Mouse (Mus musculus): Measurements from ENCODE around the gene Emc10.

The Emc10 gene

DNA sequence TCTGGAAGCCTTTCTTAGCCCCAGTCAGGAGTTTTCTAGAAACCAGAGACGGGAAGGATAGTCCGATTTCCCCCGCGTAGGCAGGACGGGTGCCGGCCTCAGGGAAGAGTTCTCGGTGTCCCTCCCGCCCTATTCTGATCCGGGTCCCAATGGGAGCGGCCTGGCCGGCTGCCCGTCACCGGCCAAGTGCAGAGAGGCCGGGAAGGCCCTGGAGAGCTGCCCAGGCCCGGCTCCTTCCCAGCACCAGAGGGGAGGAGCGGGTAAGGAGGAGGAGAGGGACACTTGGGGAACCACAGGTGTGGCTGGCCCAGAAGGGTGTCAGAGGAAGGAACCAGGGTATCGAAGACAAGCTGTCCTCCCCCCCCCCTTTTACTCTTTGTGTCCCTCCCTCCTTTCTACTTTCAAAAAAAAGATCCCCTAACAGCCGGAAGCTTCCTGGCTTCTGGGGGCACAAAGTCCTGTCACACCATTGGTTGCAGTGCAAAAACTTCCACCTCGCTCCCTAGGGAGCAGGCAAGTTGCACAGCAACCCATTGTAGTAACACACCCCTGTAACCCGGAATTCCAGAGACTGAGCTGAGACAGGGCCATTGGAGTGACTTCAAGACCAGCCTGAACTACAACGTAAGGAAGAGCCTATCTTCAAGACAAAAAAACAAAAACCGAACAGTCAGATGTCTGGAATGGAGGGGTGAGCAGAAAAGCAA, 28.9 kb upstream of the Emc10 start:
- DNase-seq (ENCODE audit: low read depth): no peak

DNA sequence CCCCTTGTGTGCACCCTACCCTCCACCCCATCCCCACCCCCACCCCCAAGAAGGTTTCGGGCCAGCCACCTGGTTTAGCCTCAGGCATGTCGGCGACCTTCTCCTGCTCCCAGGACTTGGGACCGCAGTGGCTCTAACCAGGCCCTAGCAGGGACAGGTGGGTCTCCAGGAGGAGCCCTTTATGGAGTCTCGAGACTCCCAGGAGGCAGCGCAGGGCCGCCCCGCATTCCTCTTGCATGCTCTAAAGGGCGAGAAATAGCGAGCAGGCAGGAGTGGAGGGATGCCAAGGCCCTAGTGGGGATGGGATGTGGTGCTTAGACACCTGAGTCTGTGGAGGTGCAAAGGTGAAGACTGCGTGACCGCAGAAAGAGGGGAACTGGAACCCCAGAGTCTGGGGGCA, 28.2 kb upstream of the Emc10 start, which contains the start of gene Mybpc2:
Mybpc2 (minus strand) TSS at position 155 of the 400 bp plus-strand sequence.
- DNase-seq (ENCODE audit: low read depth): no peak

DNA sequence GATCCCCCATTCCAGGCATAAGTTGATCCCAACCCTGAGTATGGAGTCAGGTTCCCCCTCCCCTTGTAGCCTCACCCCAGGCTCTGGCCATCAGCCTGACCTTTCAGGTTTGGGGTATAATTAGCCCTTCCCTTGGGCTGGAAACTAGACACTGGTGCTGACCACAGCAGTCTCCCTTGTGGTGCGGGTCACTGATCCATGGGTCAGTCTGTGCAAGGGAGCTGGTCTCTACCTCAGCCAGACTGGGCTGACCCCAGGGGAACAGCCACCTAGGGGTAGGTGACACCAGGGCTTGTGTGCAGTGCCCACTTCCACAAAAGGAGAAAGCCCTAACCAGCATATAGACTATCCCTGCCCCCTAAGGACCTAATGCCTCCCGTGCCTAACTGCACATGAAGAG, 26.7 kb upstream of the Emc10 start:
- DNase-seq (ENCODE audit: low read depth): no peak

DNA sequence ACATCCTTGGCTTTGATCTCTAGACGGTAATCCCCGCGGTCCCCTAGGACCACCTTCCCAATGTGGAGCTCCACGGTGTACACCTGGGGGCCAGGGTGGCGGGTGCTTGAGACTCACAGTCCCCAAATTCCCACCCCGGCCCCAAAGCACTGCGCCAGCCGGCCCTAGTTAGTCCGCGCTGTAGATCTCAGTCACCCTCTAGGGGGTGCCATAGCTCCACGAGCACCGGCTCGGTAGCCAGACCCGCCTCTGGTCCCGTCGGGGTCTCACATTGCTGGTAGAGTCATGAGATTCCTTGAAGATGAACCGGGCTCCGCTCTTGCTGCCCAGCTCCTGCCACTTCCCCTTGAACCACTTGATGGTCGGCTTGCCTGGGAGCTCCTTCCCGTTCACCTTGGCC, 25.4 kb upstream of the Emc10 start:
- peak; percentile 60 for DNase-seq (ENCODE audit: low read depth)

DNA sequence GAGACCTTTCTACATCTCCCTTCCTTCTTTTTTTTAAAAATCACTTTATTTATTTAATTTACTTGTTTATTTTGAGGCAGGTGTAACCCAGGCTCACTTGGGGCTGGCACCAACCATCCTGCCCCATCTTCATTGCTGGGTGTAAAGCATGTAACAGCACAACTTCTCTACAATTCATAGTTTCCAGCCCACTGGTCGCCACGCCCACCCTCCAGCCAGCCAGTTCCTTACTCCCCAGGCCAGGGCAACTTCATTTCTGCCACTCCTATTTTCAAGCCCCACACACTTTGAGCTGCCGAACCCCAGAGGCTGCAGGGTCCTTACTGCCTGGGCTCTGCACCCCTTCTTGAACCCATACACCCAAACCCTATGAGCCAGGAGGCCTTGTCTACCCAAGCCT, 24.7 kb upstream of the Emc10 start:
- DNase-seq (ENCODE audit: low read depth): no peak

DNA sequence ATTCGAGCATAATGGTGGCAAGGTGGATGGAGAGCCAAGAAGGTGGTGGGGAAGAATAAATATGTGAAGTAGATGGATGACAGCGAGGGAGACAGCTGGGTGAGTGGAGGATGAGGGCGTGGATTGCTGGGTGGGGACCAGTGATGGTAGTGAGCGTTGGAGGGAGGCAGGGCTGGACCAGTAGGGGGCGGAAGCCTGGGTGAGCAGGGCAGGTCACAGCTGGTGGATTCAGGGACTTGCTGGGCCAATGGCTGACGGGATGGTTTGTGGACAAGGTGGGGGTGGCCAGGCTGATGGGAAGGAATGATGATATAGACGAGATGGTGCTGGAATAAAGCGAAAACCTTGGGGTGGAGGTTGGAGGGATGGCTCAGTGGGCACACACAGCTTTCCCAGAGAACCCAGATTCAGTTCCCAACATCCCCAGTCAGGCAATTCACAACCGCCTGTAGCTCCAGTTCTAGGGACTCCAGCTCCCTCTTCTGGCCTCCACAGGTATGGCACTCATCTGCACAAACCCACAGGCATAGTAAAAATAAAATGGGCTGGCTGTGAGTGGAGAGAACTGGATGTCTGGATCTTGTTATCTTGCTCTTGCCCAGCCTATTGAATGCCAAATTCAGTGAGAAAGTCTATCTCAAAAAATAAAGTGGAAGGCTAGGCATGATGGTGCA, 23.0 kb upstream of the Emc10 start:
- peak; percentile 43 for DNase-seq (ENCODE audit: low read depth)

DNA sequence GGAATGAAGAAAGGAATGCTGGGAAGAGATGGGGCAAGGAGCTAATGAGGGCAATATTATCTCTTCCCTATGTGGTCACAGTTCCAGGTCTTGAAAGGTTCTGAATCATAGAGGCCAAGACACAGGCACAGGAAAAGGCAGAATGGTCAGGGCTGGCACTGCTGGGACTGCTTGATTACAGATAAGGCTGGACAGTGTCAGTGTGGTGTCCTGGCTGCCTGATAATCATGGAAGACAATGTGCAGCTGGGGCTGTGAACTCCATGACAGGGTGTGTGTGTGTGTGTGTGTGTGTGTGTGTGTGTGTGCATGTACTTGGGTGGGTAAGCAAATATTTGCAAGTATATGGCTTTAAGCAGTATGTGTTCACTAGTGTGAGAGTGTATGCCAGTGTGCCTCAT, 11.2 kb upstream of the Emc10 start:
- DNase-seq (ENCODE audit: low read depth): no peak

DNA sequence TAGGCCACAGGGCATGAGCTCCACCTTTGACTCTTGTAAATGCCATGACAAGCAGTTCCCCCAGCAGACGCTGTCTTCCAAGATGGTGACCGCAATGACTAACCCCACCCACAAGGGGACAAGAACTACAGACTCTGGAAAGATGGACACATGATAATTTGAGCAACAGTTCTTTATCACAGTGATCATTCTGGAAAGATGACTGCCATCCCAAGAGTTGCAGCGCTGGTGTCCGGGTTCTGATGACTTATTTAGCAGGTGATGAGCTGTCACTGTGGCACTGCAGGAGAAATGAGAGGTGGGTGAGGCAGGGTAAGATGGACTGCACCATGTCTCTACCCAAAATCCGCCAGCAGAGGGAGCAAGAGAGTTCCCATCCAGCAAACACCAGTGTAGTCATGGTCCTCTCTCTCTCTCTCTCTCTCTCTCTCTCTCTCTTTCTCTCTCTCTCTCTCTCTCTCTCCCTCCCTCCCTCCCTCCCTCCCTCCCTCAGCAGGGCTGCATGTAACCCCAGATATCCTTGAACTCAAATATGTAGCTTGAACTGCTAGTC, 5.3 kb upstream of the Emc10 start:
- peak; percentile 89 for DNase-seq (ENCODE audit: low read depth)

DNA sequence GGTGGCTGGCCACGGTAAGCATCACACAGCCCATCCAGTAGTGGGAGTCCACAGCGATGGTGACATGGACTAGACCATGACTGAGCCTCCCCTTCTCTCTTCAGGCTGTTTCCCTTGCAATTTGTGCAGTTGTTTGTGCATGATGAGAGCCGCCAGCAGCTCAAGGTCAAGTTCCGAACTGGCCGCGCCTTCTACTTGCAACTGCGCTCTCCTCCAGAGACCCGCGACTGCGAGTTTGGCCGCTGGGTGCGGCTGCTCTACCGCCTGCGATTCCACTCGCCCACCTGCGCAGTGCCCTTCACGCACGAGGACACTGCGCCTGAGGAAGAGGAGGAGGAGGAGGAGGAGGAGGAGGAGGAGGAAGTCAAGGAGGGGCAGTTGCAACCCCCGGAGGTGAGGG, 3.7 kb upstream of the Emc10 start:
- DNase-seq (ENCODE audit: low read depth): no peak

DNA sequence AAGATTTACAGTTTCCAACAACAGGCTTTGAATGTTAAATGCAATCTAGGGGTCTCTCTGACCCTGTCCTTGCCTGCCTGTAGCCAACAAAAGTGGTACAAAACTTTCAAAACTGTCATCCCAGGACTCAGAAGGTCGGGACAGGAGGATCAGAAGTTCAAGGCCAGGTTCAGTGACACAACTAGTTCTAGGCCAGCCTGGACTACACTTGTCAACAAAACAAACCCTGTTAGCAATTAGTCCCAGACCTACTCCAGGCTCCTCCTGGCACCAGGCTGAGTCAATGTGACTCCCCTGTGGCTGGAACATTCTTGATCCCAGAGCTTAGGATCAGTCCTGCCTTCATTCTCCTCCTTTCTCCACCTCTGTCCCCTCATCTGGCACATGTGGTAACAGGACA, 2.6 kb upstream of the Emc10 start:
- no peak for DNase-seq (ENCODE audit: low read depth)

DNA sequence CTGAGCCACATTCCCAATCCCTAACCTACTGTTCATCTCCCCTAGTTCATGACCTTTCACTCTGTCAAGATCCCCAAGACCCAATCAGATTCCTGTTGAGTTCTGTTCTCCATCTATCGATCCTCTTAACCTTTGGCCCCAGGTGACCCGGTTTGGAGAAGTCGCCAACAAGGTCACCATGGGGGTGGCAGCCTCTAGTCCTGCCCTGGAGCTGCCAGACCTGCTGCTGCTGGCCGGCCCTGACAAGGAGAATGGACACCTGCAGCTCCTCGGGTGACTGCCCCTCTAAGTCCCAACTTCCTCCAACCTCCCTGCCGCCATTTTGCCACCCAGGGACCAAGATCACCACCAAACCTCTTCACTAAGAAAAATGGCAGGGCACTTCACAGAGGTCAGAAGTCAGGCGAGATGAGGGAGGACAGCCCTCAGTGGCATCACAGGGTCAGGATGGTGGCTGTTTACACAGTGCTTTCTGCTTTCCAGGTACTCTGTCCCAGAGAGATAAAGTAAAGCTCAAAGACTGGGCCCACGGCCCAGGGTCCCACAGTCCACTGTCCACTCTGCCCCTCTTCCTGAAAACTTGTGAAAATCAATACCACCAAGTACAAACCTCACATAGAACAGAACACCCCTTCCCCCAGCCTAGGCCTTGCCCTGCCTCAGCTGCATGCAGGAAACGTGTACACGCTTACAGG, 1.2 kb upstream of the Emc10 start:
- no peak for DNase-seq (ENCODE audit: low read depth)

DNA sequence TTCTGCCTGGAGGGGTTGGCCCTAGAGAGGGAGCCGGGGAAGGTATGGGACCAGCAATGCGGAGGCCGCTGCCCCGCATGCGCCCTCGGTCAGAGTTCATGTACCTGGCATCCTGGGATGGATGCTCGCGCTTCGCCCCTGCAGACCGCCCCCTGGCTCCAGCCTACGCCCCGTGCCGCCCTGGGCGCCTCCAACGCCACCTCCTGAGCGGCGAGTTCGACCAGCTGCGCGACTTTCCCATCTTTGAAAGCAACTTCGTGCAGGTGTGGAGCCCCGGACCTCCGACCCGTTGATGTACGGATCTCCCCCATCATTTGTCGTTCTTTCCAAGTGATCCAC, 411 bp upstream of the Emc10 start:
- DNase-seq (ENCODE audit: low read depth): no peak

DNA sequence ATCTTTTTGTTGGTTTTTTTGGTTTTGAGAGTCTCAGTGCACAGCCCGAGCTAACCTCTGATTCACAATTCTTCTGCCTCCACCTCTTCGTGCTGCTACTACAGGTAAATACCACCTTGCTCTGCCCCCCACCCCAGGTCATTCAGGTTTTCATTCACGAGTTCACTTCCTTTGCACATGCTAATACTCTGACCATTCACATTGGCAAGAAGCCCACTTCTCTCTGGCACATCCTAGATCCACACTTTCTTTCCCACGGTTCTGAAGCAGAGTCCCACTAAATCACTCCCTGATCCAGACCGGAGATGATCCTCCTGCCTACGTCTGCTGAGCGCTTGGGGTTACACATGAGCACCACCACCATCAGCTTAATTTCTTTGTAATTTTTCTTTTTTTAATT, 1.2 kb downstream of the Emc10 start:
- DNase-seq (ENCODE audit: low read depth): no peak

DNA sequence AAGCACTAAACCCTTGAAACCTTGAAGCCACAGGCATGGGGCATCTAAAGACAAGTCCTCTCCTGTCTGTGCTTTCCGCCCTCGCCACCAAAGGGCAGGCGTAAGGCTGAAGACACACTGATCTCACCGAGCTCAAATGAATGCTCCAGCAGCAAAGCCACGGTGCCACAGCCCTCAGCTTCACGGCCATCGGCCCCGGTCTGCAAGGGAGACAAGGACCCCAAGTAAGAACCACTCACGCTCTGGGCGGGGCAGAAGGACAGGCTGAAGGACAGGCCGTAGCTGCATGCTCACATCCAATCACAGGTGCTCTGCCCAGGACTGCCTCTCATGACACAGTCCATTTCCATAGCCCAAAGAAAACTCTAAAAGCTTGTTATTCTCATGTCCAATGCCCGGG, 1.6 kb downstream of the Emc10 start:
- DNase-seq (ENCODE audit: low read depth): no peak

DNA sequence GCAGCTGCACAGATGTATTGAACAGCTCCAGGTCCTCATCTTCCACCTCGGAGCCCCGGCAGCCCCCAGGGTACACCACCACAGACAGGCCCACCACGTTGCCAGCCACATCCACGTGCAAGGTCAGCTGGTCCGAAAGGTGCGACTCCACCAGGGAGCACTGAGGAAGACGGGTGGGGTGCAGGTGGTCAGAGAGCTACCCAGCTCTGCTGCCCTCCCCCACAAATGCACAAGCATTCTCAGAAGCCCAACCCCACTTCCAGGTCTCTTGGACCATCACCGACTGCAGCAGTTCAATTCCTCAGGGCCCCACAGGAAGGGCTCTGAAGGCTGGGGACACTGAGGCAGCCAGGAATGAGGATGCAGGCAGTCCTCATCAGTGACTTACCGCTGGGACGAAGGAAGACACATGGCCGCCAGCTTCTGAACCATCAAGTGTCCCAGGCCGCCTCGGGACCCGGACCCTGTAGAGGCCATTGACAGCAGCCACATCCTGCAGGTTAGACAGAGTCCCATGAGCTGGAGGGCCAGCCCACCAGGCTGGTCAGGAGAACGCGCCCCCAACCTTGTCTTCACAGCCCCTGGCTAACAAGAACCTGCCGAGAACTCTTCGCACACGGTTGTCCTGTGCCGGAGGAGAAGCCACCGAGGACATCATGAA, 4.0 kb downstream of the Emc10 start:
- DNase-seq (ENCODE audit: low read depth): no peak

DNA sequence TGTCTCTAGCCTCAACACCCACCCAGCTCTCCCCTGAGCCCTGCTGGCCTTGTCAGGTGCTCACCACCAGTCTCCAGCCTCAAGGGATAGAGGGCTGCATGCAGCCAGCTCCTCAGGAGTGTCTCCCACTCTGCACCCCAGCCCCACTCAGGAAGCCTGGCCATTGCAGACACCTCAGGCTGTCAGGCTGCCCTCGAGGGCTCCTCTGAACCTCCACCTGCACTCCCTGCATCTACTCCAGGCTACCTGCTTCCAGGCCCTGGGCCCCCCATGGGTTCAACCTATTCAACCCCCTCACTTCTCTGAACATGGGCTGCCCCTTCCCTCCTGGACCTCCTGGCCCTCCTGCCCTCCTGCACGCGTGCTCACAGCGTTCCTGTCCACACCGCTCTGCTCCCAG, 4.9 kb downstream of the Emc10 start:
- no peak for DNase-seq (ENCODE audit: low read depth)

DNA sequence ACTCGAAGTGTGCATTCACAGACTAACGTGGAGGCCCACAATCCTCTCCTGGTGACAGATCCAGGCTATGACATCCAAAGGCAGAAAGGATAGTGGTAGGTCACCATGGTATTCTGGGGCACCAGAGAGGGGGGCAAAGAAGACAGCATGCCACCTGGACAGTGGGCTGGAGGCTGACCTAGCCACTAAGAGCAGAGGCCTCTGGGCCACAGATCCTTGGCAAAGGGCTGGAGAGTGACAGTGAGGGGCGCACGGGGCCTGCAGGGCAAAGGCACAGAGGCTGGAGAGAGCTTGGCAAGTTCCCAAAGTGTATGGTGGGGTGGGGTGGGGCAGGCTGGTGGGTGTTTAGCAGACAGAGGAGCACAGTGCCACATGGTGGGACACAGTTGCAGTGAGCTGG, 6.0 kb downstream of the Emc10 start:
- DNase-seq (ENCODE audit: low read depth): no peak

DNA sequence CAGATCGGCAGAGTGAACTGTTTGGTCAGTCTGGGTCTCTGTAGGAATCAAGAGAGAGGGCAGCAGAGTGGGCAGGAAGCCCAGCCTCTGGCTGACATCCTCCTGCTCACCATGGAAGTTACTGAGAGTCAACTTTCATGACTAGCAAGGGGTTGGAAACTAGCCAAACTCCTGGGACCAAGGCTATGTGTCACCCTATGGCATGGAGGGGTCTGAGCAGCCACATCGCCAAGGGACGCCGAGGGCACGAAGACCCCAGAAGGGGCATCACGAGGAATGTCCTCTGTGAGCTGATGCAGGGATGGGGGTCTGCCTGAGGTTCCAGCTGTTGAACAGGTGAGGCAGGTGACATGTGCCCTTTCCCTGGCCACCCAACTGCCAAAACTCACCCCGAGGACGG, 7.8 kb downstream of the Emc10 start:
- DNase-seq (ENCODE audit: low read depth): no peak

DNA sequence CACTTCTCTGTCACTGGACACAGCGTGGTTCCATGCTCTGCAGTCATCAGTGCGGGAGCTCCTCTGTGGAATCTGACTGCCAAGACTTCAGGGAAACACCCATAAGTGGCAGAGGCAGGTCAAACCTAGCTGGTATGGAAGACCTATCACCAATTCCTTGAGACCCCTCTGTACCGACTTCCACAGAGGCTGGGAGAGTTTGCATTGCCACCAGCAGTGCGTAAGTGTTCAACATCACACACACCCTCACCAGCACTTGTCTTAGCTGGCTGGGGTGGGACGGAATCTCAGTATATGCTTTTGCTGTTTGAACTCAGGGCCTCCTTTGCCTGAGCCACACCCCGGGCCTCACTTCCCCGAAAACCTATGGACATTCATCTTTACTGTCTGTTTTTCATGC, 8.4 kb downstream of the Emc10 start:
- DNase-seq (ENCODE audit: low read depth): no peak

DNA sequence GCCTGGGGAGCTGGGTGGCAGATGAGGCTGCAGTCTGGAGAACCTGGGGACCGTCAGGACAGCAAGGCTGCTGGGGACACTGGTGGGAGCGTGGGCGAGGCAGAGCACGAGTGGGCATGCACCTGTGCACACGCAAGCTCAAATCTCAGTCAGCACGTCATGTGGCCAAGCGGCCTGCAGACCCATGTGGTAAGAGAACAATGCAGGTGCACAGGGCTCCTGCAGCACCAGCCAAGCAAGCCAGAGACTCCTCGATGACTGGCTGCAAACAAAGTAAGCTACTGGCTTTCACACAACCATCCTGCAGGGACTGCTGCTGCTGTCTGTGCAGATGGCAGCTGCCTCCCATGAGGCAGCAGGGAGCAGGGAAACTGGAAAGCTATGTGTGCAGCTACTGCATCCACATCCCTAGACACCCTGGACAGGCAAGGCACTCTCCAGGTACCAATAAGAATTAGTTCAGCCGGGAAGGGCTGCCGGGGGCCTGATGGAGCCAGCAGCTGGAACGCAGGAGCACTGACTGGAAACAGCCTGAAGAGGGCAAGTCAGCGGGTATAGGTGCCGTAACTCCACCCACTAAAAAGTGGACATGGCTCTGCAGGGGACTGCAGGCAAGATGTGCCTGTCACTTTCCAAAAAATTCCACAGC, 9.3 kb downstream of the Emc10 start:
- no peak for DNase-seq (ENCODE audit: low read depth)

DNA sequence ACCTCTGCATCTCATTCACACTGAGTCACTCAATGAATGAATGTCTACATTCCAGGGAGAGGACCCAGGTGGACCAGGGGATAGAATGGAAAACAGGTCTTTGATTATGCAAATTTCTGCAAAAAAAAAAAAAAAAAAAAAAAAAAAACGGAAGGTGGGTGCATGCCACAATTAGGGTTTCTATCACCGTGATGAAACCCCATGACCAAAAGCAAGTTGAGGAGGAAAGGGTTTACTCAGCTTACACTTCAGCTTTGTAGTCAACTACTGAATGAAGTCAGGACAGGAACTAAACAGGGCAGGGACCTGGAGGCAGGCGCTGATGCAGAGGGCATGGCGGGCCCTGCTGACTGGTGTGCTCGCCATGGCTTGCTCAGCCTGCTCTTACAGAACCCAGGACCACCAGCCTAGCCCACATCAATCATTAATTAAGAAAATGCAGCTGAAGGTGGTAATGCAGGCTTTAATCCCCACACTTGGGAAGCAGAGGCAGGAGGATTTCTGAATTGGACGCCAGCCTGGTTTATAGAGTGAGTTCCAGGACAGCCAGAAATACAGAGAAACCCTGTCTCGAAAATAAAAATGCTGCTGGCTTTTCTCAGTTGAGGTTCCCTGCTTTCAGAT, 10.6 kb downstream of the Emc10 start:
- DNase-seq (ENCODE audit: low read depth): no peak
